Mouse (Mus musculus): ENCODE data around the gene Mast4. TPM values are rescaled to one million over a fixed set of nuclear protein-coding genes. Genes with fewer than 3 reads are reported as not detected.

Gene Mast4
- polyA plus RNA-seq, 1 experiment from 2014 or later: 34.9 TPM

- Histone ChIP-seq H3K27me3 (peaks cover 55% of the 10 kb centered on the region), H3K4me1 (peaks cover 19% of the 10 kb centered on the region), H3K27ac (replicated peaks) (no peak overlapping the region), H3K36me3 (no peaks in the 10 kb centered on the region), H3K9me3 (no peaks in the 10 kb centered on the region), H3K4me2 (replicated peaks) (peak overlapping the region; percentile 96), H3K4me3 (peak overlapping the region; percentile 75), H3K9ac (replicated peaks) (peak overlapping the region; percentile 59)
- peak; percentile 5; the same call in 1 of the 2 replicates for ATAC-seq (ENCODE audit: low FRiP score, low read depth)
- under 1% methylated on average over 32 of the region's 32 CpGs for WGBS
These were observed 594 bp upstream of the Mast4 start for GRCm38 (mm10) chr13:103334723-103335458.

DNA sequence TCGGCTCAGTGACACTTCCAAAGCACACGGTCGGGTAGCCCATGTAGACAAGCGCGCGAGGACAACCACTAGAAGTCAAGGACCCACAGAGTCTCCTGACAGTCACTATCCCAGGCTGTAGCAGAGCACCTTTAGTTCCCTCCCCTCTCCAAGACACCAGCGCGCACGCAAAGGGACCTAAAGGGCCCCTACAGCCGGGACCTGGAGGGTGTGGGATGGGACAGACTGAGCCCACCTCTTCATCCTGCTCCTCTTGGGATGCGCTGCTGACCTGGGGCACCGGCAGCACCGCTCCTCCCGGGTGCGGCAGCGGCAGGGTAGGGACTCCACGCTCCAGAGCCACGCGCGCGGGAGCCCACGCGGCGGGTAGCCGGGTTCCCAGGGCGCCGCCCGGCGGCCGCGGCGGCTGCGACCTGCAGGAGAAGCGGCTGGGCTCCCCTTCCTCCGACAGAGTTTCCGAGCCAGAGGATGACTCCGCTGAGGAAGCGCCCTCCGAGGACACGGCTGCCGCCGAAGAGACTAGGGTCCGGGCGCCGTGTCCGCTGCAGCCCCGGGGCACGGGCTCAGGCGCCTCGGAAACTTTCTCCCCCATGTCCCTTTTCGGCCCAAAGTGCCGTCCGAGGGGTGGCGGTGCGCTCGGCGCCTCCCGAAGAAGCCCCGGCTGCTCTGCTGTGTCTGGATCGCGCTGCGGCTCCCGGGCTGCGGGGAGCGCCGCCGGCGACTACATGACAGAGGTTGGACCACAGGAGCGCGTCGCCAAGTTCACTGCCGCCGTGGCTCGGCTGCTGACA is 501 bp downstream of the Mast4 start:
- H3K9me3 ChIP-seq: no peaks in the 10 kb centered on the region
- peak overlapping the region; percentile 59 for H3K9ac ChIP-seq (replicated peaks)
- peaks cover 19% of the 10 kb centered on the region for H3K4me1 ChIP-seq
- peak overlapping the region; percentile 96 for H3K4me2 ChIP-seq (replicated peaks)
- peaks cover 55% of the 10 kb centered on the region for H3K27me3 ChIP-seq
- H3K4me3 ChIP-seq: peak overlapping the region; percentile 75
- H3K27ac ChIP-seq (replicated peaks): peak overlapping the region; percentile 15; the same call in 1 of the 2 replicates
- under 1% methylated on average over 73 of the region's 74 CpGs for WGBS
- ATAC-seq (ENCODE audit: low FRiP score, low read depth): peak; percentile 48
- H3K36me3 ChIP-seq: no peaks in the 10 kb centered on the region

DNA sequence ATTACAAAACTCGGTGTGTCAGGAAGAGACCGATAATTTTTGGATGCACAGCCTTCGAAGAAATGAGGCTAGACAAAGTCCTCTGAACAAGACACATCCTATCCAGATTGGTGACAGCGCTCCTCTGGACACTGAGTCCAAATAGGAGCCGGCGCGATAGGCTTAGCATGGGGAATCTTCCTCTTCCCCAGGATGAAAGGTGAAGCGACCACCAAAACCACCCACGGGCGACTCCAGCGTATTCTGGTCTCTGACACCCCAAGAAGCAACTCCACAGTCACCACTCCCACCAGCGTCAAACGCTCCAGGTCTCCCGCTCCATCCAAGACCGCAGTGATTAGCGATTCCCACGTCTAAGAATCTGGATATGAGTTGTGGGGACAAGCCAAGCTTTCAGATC is 1.1 kb downstream of the Mast4 start:
- Histone ChIP-seq H3K9me3 (no peaks in the 10 kb centered on the region), H3K27me3 (peaks cover 55% of the 10 kb centered on the region), H3K4me1 (peaks cover 19% of the 10 kb centered on the region), H3K36me3 (no peaks in the 10 kb centered on the region), H3K9ac (replicated peaks) (peak overlapping the region; percentile 59; the same call in 1 of the 2 replicates), H3K4me3 (peak overlapping the region; percentile 75), H3K27ac (replicated peaks) (no peak overlapping the region), H3K4me2 (replicated peaks) (peak overlapping the region; percentile 96)
- ATAC-seq (ENCODE audit: low FRiP score, low read depth): 0 out of 2 replicates have a peak, but pooled peaks have one; percentile 1
- WGBS: 2% methylated on average over 17 of the region's 17 CpGs

- Histone ChIP-seq H3K36me3 (no peaks in the 10 kb centered on the region), H3K27ac (replicated peaks) (no peak overlapping the region), H3K4me3 (peak overlapping the region; percentile 75), H3K4me1 (peaks cover 19% of the 10 kb centered on the region), H3K27me3 (peaks cover 55% of the 10 kb centered on the region), H3K9me3 (no peaks in the 10 kb centered on the region), H3K9ac (replicated peaks) (no peak overlapping the region), H3K4me2 (replicated peaks) (peak overlapping the region; percentile 96)
- no peak for ATAC-seq (ENCODE audit: low FRiP score, low read depth)
- 2% methylated on average over 9 of the region's 9 CpGs for WGBS
These were observed 1.6 kb downstream of the Mast4 start for GRCm38 (mm10) chr13:103332731-103333130.

DNA sequence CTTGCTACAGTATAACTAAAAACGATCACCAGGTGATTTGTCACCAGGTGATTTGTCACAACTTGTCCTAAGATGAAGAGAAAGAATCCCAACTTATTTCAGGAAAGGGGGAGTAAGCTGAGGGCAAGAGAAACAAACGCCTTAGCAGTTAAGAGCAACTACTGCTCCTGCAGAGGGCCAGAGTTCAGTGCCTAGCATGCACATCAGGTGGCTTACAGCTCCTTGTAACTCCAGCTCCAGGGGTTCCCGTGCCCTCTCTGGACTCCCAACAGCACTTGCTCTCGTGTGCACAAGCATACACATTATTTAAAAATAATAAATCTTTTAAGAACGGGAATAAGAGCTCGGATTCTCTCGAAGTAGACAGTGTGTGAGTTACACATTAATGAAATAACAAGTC is 3.2 kb downstream of the Mast4 start:
- ATAC-seq (ENCODE audit: low FRiP score, low read depth): no peak
- Histone ChIP-seq H3K27ac (replicated peaks) (no peak overlapping the region), H3K9me3 (no peaks in the 10 kb centered on the region), H3K9ac (replicated peaks) (no peak overlapping the region), H3K27me3 (peaks cover 49% of the 10 kb centered on the region), H3K4me1 (peaks cover 19% of the 10 kb centered on the region), H3K4me3 (no peak overlapping the region), H3K4me2 (replicated peaks) (no peak overlapping the region), H3K36me3 (no peaks in the 10 kb centered on the region)
- WGBS: 69% methylated on average over 7 of the region's 7 CpGs

DNA sequence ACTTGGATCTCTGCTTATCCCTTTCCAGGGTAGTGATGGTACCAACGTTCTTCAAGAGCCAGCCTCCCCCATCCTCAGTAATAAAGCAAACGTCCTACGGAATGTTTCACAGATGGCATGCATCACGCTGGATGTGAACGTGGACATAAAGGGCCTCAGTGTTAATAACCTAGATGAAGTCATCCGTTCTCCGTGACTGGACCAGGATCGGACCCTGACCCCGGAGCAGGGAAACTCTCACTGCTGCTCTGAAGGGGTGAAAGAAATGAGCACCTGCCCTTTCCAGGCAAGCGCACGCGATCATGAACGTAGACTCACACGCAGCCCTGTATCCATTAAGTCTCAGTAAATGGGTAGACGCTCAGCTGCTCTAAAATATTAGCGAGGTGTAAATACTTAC is 6.0 kb downstream of the Mast4 start:
- no peak overlapping the region for H3K4me3 ChIP-seq
- H3K27ac ChIP-seq (replicated peaks): no peak overlapping the region
- 85% methylated on average over 16 of the region's 16 CpGs for WGBS
- H3K9me3 ChIP-seq: no peaks in the 10 kb centered on the region
- no peaks in the 10 kb centered on the region for H3K36me3 ChIP-seq
- peaks cover 22% of the 10 kb centered on the region for H3K27me3 ChIP-seq
- H3K4me1 ChIP-seq: peaks cover 5% of the 10 kb centered on the region; the same call in 1 of the 2 replicates
- H3K4me2 ChIP-seq (replicated peaks): no peak overlapping the region
- no peak for ATAC-seq (ENCODE audit: low FRiP score, low read depth)
- no peak overlapping the region for H3K9ac ChIP-seq (replicated peaks)

GRCm38 (mm10) chr13:103327843-103328242 is 6.5 kb downstream of the Mast4 start:
- Histone ChIP-seq H3K9me3 (no peaks in the 10 kb centered on the region), H3K9ac (replicated peaks) (no peak overlapping the region), H3K4me1 (peaks cover 3% of the 10 kb centered on the region; the same call in 1 of the 2 replicates), H3K4me3 (no peak overlapping the region), H3K27me3 (peaks cover 17% of the 10 kb centered on the region), H3K27ac (replicated peaks) (no peak overlapping the region), H3K36me3 (no peaks in the 10 kb centered on the region), H3K4me2 (replicated peaks) (no peak overlapping the region)
- no peak for ATAC-seq (ENCODE audit: low FRiP score, low read depth)
- WGBS: 85% methylated on average over 9 of the region's 9 CpGs

GRCm38 (mm10) chr13:103326186-103326585 is 8.1 kb downstream of the Mast4 start:
- H3K9me3 ChIP-seq: no peaks in the 10 kb centered on the region
- ATAC-seq (ENCODE audit: low FRiP score, low read depth): no peak
- no peak overlapping the region for H3K4me3 ChIP-seq
- H3K36me3 ChIP-seq: no peaks in the 10 kb centered on the region
- peaks cover 3% of the 10 kb centered on the region; the same call in 1 of the 2 replicates for H3K27me3 ChIP-seq
- no peaks in the 10 kb centered on the region for H3K4me1 ChIP-seq
- no peak overlapping the region for H3K27ac ChIP-seq (replicated peaks)
- H3K9ac ChIP-seq (replicated peaks): no peak overlapping the region
- WGBS: 94% methylated on average over 13 of the region's 13 CpGs
- no peak overlapping the region for H3K4me2 ChIP-seq (replicated peaks)

GRCm38 (mm10) chr13:103319881-103320280 is 14.4 kb downstream of the Mast4 start:
- Histone ChIP-seq H3K9ac (replicated peaks) (no peak overlapping the region), H3K36me3 (no peaks in the 10 kb centered on the region), H3K4me3 (no peak overlapping the region), H3K27me3 (0 out of 2 replicates have a peak, but pooled peaks cover 4% of the 10 kb centered on the region), H3K27ac (replicated peaks) (no peak overlapping the region), H3K9me3 (no peaks in the 10 kb centered on the region), H3K4me1 (peaks cover 9% of the 10 kb centered on the region; the same call in 1 of the 2 replicates), H3K4me2 (replicated peaks) (no peak overlapping the region)
- no peak for ATAC-seq (ENCODE audit: low FRiP score, low read depth)
- WGBS: 77% methylated on average over 9 of the region's 9 CpGs

DNA sequence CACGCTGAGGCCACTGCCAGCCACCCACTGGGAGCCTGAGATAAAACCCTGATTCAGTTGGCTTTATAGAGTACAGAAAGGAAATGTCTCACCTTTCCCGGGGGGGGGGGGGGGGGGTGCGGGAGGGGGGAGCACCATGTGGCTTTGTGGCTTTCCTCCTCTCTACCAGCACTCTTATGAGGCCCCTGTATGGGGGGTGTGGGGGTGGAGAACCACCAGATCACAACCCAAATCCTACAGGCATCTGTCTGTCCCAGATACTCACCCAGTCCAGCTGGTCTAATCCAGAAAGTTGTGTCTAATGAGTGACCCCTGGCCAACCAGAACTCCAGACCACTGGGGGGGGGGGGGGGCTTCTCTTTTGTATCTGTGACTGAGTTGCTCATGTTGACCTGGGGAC is 15.0 kb downstream of the Mast4 start:
- H3K36me3 ChIP-seq: no peaks in the 10 kb centered on the region
- WGBS: 30% methylated on average over 3 of the region's 3 CpGs
- H3K27me3 ChIP-seq: 0 out of 2 replicates have a peak, but pooled peaks cover 4% of the 10 kb centered on the region
- H3K9ac ChIP-seq (replicated peaks): no peak overlapping the region
- no peak overlapping the region for H3K4me3 ChIP-seq
- H3K9me3 ChIP-seq: no peaks in the 10 kb centered on the region
- no peak overlapping the region for H3K27ac ChIP-seq (replicated peaks)
- H3K4me1 ChIP-seq: peaks cover 9% of the 10 kb centered on the region; the same call in 1 of the 2 replicates
- no peak overlapping the region for H3K4me2 ChIP-seq (replicated peaks)
- ATAC-seq (ENCODE audit: low FRiP score, low read depth): no peak

- 43% methylated on average over 3 of the region's 3 CpGs for WGBS
- Histone ChIP-seq H3K4me1 (peaks cover 9% of the 10 kb centered on the region; the same call in 1 of the 2 replicates), H3K27me3 (0 out of 2 replicates have a peak, but pooled peaks cover 4% of the 10 kb centered on the region), H3K9ac (replicated peaks) (no peak overlapping the region), H3K4me3 (no peak overlapping the region), H3K9me3 (no peaks in the 10 kb centered on the region), H3K27ac (replicated peaks) (no peak overlapping the region), H3K36me3 (no peaks in the 10 kb centered on the region), H3K4me2 (replicated peaks) (no peak overlapping the region)
- ATAC-seq (ENCODE audit: low FRiP score, low read depth): no peak
These were observed 17.4 kb downstream of the Mast4 start for GRCm38 (mm10) chr13:103316777-103317367.

All from midbrain, embryonic 12.5 days (tissue).